Mouse (Mus musculus): ENCODE data around the gene Chat. TPM values are rescaled to one million over a fixed set of nuclear protein-coding genes. Genes with fewer than 3 reads are reported as not detected.

Chat gene
- polyA plus RNA-seq, 1 experiment, result 0.10 TPM

- no peak overlapping the region for H3K4me3 ChIP-seq (ENCODE audit: control insufficient read depth, low read depth, low read length)
- no peak overlapping the region for H3K27ac ChIP-seq (ENCODE audit: control insufficient read depth, insufficient read depth, low read depth, low read length)
- no peak for TF ChIP-seq POLR2A (IDR thresholded peaks at IDR 0.05; ENCODE audit: control insufficient read depth, low read depth, low read length)
- no peak for TF ChIP-seq CTCF (IDR thresholded peaks at IDR 0.05; ENCODE audit: control insufficient read depth, insufficient read depth, insufficient replicate concordance, low read depth, low read length)
- no peaks in the 10 kb centered on the region for H3K27me3 ChIP-seq (ENCODE audit: control insufficient read depth, insufficient read depth, low read length)
- H3K36me3 ChIP-seq (ENCODE audit: control insufficient read depth, insufficient read depth, low read length), result no peaks in the 10 kb centered on the region
- H3K4me1 ChIP-seq (ENCODE audit: control insufficient read depth, insufficient read depth, low read length), result no peaks in the 10 kb centered on the region; the same call in 1 of the 2 replicates
These were observed 86.2 kb downstream of the Chat start for GRCm38 (mm10) chr14:32379395-32380098.

GRCm38 (mm10) chr14:32372510-32372909 lies 93.3 kb downstream of the Chat start:
- no peaks in the 10 kb centered on the region for H3K27me3 ChIP-seq (ENCODE audit: control insufficient read depth, insufficient read depth, low read length)
- TF ChIP-seq CTCF (IDR thresholded peaks at IDR 0.05; ENCODE audit: control insufficient read depth, insufficient read depth, insufficient replicate concordance, low read depth, low read length), result no peak
- H3K36me3 ChIP-seq (ENCODE audit: control insufficient read depth, insufficient read depth, low read length), result no peaks in the 10 kb centered on the region
- H3K4me1 ChIP-seq (ENCODE audit: control insufficient read depth, insufficient read depth, low read length), result no peaks in the 10 kb centered on the region
- H3K27ac ChIP-seq (ENCODE audit: control insufficient read depth, insufficient read depth, low read depth, low read length), result no peak overlapping the region
- H3K4me3 ChIP-seq (ENCODE audit: control insufficient read depth, low read depth, low read length), result no peak overlapping the region

- H3K27ac ChIP-seq (ENCODE audit: control insufficient read depth, insufficient read depth, low read depth, low read length), result no peak overlapping the region
- no peak overlapping the region for H3K4me3 ChIP-seq (ENCODE audit: control insufficient read depth, low read depth, low read length)
- TF ChIP-seq CTCF (IDR thresholded peaks at IDR 0.05; ENCODE audit: control insufficient read depth, insufficient read depth, insufficient replicate concordance, low read depth, low read length) (no peak), POLR2A (IDR thresholded peaks at IDR 0.05; ENCODE audit: control insufficient read depth, low read depth, low read length) (no peak)
- no peaks in the 10 kb centered on the region for H3K4me1 ChIP-seq (ENCODE audit: control insufficient read depth, insufficient read depth, low read length)
- H3K36me3 ChIP-seq (ENCODE audit: control insufficient read depth, insufficient read depth, low read length), result no peaks in the 10 kb centered on the region
- no peaks in the 10 kb centered on the region for H3K27me3 ChIP-seq (ENCODE audit: control insufficient read depth, insufficient read depth, low read length)
These were observed 96.0 kb downstream of the Chat start for GRCm38 (mm10) chr14:32369756-32370155.

- H3K27ac ChIP-seq (ENCODE audit: control insufficient read depth, insufficient read depth, low read depth, low read length), result no peak overlapping the region
- H3K36me3 ChIP-seq (ENCODE audit: control insufficient read depth, insufficient read depth, low read length), result no peaks in the 10 kb centered on the region
- no peaks in the 10 kb centered on the region for H3K27me3 ChIP-seq (ENCODE audit: control insufficient read depth, insufficient read depth, low read length)
- H3K4me1 ChIP-seq (ENCODE audit: control insufficient read depth, insufficient read depth, low read length), result no peaks in the 10 kb centered on the region
- TF ChIP-seq POLR2A (IDR thresholded peaks at IDR 0.05; ENCODE audit: control insufficient read depth, low read depth, low read length), result no peak
- TF ChIP-seq CTCF (IDR thresholded peaks at IDR 0.05; ENCODE audit: control insufficient read depth, insufficient read depth, insufficient replicate concordance, low read depth, low read length), result no peak
- no peak overlapping the region for H3K4me3 ChIP-seq (ENCODE audit: control insufficient read depth, low read depth, low read length)
These were observed 101.4 kb downstream of the Chat start for GRCm38 (mm10) chr14:32364359-32364758.

Other genes with a start within 250 kb of the Chat start
- 11.6 and 14.2 TPM in 2 replicates for gene Ogdhl, start 144.0 kb downstream of the Chat start, polyA plus RNA-seq (2012; rRNA removed)
- gene 1700024G13Rik, start 77.6 kb downstream of the Chat start, polyA plus RNA-seq (2012; rRNA removed), result 127 and 134 TPM in 2 replicates
- 3.0 and 3.1 TPM in 2 replicates for gene Slc18a3, start 1.1 kb downstream of the Chat start, polyA plus RNA-seq (2012; rRNA removed)
- 5.5 and 8.0 TPM in 2 replicates for gene Ercc6, start 47.5 kb upstream of the Chat start, polyA plus RNA-seq (2012; rRNA removed)
- gene Prrxl1, start 133.4 kb upstream of the Chat start, polyA plus RNA-seq (2012; rRNA removed), result not detected in 2 replicates
- 0.04 and 0.07 TPM in 2 replicates for gene 3425401B19Rik, start 219.3 kb upstream of the Chat start, polyA plus RNA-seq (2012; rRNA removed)

Data from testis, adult 2 months (tissue).